Mouse (Mus musculus): Measurements from ENCODE around the gene Mad1l1. TPM values are rescaled to one million over a fixed set of nuclear protein-coding genes. Genes with fewer than 3 reads are reported as not detected.

The Mad1l1 gene
- total RNA-seq, 2 experiments from 2014 or later: 11.2 to 63.1 TPM

GRCm38 (mm10) chr5:140263754-140264749, 57.3 kb downstream of the Mad1l1 start:
- no peak for ATAC-seq (replicated peaks; ENCODE audit: poor library complexity)

GRCm38 (mm10) chr5:140262401-140262800, 59.0 kb downstream of the Mad1l1 start:
- no peak for ATAC-seq (replicated peaks; ENCODE audit: poor library complexity)

- ATAC-seq (replicated peaks; ENCODE audit: poor library complexity): no peak
Measured at GRCm38 (mm10) chr5:140261313-140261712, 60.0 kb downstream of the Mad1l1 start.

- no peak for ATAC-seq (replicated peaks; ENCODE audit: poor library complexity)
Measured at GRCm38 (mm10) chr5:140258633-140259032, 62.7 kb downstream of the Mad1l1 start.

GRCm38 (mm10) chr5:140258035-140258434, 63.3 kb downstream of the Mad1l1 start:
- no peak for ATAC-seq (replicated peaks; ENCODE audit: poor library complexity)

- ATAC-seq (replicated peaks; ENCODE audit: poor library complexity): no peak
Measured at GRCm38 (mm10) chr5:140257439-140257838, 63.9 kb downstream of the Mad1l1 start.

- no peak for ATAC-seq (replicated peaks; ENCODE audit: poor library complexity)
Measured at GRCm38 (mm10) chr5:140256685-140257084, 64.7 kb downstream of the Mad1l1 start.

- ATAC-seq (replicated peaks; ENCODE audit: poor library complexity): no peak
Measured at GRCm38 (mm10) chr5:140255265-140255664, 66.1 kb downstream of the Mad1l1 start.

- ATAC-seq (replicated peaks; ENCODE audit: poor library complexity): no peak
Measured at GRCm38 (mm10) chr5:140254656-140255055, 66.7 kb downstream of the Mad1l1 start.

- no peak for ATAC-seq (replicated peaks; ENCODE audit: poor library complexity)
Measured at GRCm38 (mm10) chr5:140251989-140252388, 69.4 kb downstream of the Mad1l1 start.

- no peak for ATAC-seq (replicated peaks; ENCODE audit: poor library complexity)
Measured at GRCm38 (mm10) chr5:140250370-140250769, 71.0 kb downstream of the Mad1l1 start.

- no peak for ATAC-seq (replicated peaks; ENCODE audit: poor library complexity)
Measured at GRCm38 (mm10) chr5:140249359-140250062, 71.8 kb downstream of the Mad1l1 start.

GRCm38 (mm10) chr5:140248101-140248500, 73.3 kb downstream of the Mad1l1 start:
- no peak for ATAC-seq (replicated peaks; ENCODE audit: poor library complexity)

- ATAC-seq (replicated peaks; ENCODE audit: poor library complexity): no peak; the same call in 1 of the 2 replicates
Measured at GRCm38 (mm10) chr5:140240235-140240634, 81.1 kb downstream of the Mad1l1 start.

GRCm38 (mm10) chr5:140238880-140239279, 82.5 kb downstream of the Mad1l1 start:
- 0 out of 2 replicates have a peak, but pooled peaks have one; percentile 20 for ATAC-seq (replicated peaks; ENCODE audit: poor library complexity)

GRCm38 (mm10) chr5:140230818-140231217, 90.5 kb downstream of the Mad1l1 start:
- ATAC-seq (replicated peaks; ENCODE audit: poor library complexity): peak; percentile 62

- ATAC-seq (replicated peaks; ENCODE audit: poor library complexity): no peak
Measured at GRCm38 (mm10) chr5:140228306-140228705, 93.0 kb downstream of the Mad1l1 start.

GRCm38 (mm10) chr5:140226871-140227270, 94.5 kb downstream of the Mad1l1 start:
- ATAC-seq (replicated peaks; ENCODE audit: poor library complexity): no peak

GRCm38 (mm10) chr5:140225881-140226280, 95.5 kb downstream of the Mad1l1 start:
- no peak for ATAC-seq (replicated peaks; ENCODE audit: poor library complexity)

- ATAC-seq (replicated peaks; ENCODE audit: poor library complexity): peak; percentile 63
Measured at GRCm38 (mm10) chr5:140225103-140225502, 96.2 kb downstream of the Mad1l1 start.

Data from megakaryocyte progenitor cell, adult 5-6 weeks (primary cell).